Mouse (Mus musculus) adrenal gland, adult (tissue): ENCODE measurements around the gene Cst6.
A peak's percentile ranks its signal among the peaks of the same experiment; 100 is the strongest.
"Not testable (repeated sequence)": the region's sequence is repeated elsewhere in the genome, so short reads cannot be mapped to it uniquely, and the experiment has no call there.

Experiments
- DNase-seq, 2 experiments: peaks; one replicate each; pipeline ENCODE4 v3.0.0; 2022 to 2023; ENCODE audit warnings: low spot score in 1 of 2; ENCODE audit not compliant: inconsistent age in 2 of 2

The Cst6 gene

GRCm38 (mm10) chr19:5349502-5349873, at the start of gene Cst6:
TSS of gene Cst6 (minus strand) at chr19:5349574.
- not testable (repeated sequence) for DNase-seq

GRCm38 (mm10) chr19:5395371-5395770, 46.0 kb upstream of the Cst6 start:
- DNase-seq = no peak

GRCm38 (mm10) chr19:5394168-5394567, 44.8 kb upstream of the Cst6 start:
- no peak for DNase-seq

GRCm38 (mm10) chr19:5392892-5393291, 43.5 kb upstream of the Cst6 start:
- peak; percentile 87 to 94 for DNase-seq

- no peak for DNase-seq
These were observed 41.0 kb upstream of the Cst6 start for GRCm38 (mm10) chr19:5390416-5390815.

GRCm38 (mm10) chr19:5389647-5390046, 40.3 kb upstream of the Cst6 start:
- DNase-seq = peak; percentile 53 to 78

GRCm38 (mm10) chr19:5388588-5389242, 39.3 kb upstream of the Cst6 start, which contains the start of gene Sart1:
TSS of gene Sart1 (minus strand) at chr19:5388703.
- DNase-seq = peak; percentile 97 to 98

GRCm38 (mm10) chr19:5388011-5388441, 38.7 kb upstream of the Cst6 start:
- no peak for DNase-seq

- DNase-seq = no peak
These were observed 35.3 kb upstream of the Cst6 start for GRCm38 (mm10) chr19:5384715-5385114.

GRCm38 (mm10) chr19:5383326-5383725, 34.0 kb upstream of the Cst6 start:
- no peak for DNase-seq

- DNase-seq = no peak
These were observed 28.1 kb upstream of the Cst6 start for GRCm38 (mm10) chr19:5377446-5377845.

- DNase-seq = no peak
These were observed 25.4 kb upstream of the Cst6 start for GRCm38 (mm10) chr19:5374748-5375147.

GRCm38 (mm10) chr19:5374177-5374576, 24.8 kb upstream of the Cst6 start:
- no peak for DNase-seq

- DNase-seq = no peak
These were observed 23.4 kb upstream of the Cst6 start for GRCm38 (mm10) chr19:5372724-5373123.

- DNase-seq = no peak
These were observed 21.6 kb upstream of the Cst6 start for GRCm38 (mm10) chr19:5370932-5371331.

GRCm38 (mm10) chr19:5367455-5367854, 18.1 kb upstream of the Cst6 start:
- DNase-seq = peak in 1 of 2 experiments; percentile 42

- no peak for DNase-seq
These were observed 17.6 kb upstream of the Cst6 start, which contains the start of gene Banf1 for GRCm38 (mm10) chr19:5367053-5367359. TSS of gene Banf1 (minus strand) at chr19:5367168.

- DNase-seq = peak; percentile 97 to 100
These were observed 17.0 kb upstream of the Cst6 start, which contains the start of gene Eif1ad for GRCm38 (mm10) chr19:5366175-5367052. TSS of gene Eif1ad (plus strand) at chr19:5366741.

GRCm38 (mm10) chr19:5365751-5366150, 16.4 kb upstream of the Cst6 start:
- DNase-seq = peak; percentile 41 to 54

GRCm38 (mm10) chr19:5364124-5364523, 14.8 kb upstream of the Cst6 start:
- DNase-seq = peak in 1 of 2 experiments; percentile 50

- DNase-seq = no peak
These were observed 12.8 kb upstream of the Cst6 start for GRCm38 (mm10) chr19:5362186-5362585.

- no peak for DNase-seq
These were observed 6.7 kb upstream of the Cst6 start for GRCm38 (mm10) chr19:5356080-5356479.
